Mouse (Mus musculus) lung, postnatal 25 days (tissue): ENCODE data around the gene Btg3.

Experiments
- DNase-seq: peaks from one replicate; pipeline ENCODE4 v3.0.0; 2022; ENCODE audit warnings: low spot score

The Btg3 gene

DNA sequence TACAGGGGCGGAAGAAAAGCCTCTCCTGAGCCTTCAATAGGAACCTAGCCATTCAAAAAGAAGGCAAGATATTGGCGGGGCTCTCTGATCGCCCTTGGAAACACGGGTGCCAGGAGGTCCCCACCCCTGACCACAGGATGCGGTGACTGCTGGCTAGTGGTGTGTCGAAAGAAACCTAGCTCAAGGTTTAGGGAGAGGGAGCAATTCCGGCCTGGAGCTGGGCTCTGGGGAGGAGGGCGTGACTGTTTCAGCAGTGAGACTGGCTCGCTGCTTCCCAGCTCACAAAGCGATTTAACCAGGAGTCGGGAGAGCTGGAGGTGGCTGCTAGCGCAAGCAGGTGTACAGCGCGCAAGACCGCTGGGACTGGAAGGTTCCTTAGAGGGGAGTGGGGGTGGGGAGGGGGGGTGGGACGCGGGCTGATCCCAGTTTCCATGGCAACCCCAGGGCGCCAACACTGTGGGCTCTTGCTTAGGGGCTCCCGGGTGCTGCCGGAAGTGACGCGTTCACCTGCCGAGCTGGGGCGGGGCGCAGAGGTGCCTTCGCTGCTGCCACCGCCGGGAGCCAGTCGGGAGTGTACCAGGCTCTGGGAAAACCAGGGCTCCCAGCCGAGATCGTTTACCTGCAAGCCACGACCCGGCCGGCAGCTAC lies 75.7 kb downstream of the Btg3 start, which contains the start of gene Cxadr:
Cxadr (plus strand) TSS at position 307 of the 648 bp plus-strand sequence.
- peak; percentile 83 for DNase-seq

DNA sequence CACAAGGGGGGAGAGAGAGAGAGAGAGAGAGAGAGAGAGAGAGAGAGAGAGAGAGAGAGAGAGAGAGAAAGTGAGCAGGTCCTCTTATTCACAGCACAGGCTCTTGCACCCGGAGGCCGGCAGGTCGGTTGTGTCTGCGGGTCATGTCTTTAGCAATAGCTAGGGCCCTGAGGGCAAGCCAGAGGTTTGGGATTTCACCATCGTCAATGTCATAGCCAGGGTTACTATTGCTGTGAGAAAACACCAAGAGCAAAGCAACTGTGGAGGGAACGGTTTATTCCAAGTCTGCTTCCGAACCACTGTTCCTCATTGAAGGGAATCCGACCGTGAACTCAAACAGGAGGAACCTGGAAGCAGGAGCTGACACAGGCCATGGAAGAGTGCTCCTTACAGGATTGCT lies 80.9 kb downstream of the Btg3 start:
- DNase-seq = no peak

DNA sequence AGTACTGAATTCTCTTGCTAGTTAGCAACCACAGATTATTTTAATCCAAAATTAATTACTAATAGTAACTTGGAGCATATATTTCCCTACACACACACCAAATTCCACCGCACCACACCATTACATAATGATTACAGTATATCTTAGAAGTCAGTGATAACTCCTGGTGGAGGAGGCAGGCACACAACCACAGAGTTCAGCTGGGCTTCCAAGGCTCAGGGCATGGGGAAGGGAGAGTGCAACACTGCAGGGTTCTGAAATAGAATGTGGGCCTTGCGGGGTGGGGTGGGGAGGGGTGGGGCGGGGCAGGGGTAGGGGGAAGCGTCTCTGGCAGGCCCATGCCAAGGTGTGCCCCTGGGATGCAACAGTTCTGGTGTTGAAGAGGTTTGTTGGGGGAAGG lies 81.4 kb downstream of the Btg3 start:
- DNase-seq = no peak

DNA sequence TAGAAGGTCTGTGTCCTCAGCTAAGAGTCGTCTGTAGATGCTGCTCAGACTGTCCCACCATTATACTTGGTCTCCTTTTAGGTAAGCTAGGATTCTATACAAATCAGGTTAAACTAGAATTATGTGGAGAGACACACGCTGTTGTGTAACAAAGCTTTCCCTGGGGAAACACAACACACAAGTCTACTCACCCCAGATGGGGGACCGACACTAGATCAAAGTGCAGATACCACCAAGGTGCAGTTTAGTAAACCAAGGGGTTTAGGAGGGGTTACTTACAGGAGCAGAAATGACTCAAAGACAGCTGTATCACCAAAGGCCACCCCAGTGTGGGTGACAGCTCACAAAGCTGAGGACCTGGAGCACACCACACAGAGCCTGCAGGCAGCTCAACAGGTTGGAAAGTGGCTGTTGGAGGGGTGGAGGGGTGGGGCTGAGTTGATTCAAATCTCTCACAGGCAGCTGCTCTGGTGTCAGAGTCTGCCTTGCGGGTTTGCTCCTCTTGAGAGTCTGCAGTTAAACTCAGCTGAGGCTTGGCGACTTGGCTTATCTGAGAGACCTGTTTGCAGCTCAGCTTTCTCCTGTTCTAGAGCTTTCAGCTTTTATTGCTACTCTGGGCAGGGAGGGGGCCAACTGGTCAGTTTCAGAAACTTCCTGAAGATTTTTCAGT lies 82.3 kb downstream of the Btg3 start:
- no peak for DNase-seq

DNA sequence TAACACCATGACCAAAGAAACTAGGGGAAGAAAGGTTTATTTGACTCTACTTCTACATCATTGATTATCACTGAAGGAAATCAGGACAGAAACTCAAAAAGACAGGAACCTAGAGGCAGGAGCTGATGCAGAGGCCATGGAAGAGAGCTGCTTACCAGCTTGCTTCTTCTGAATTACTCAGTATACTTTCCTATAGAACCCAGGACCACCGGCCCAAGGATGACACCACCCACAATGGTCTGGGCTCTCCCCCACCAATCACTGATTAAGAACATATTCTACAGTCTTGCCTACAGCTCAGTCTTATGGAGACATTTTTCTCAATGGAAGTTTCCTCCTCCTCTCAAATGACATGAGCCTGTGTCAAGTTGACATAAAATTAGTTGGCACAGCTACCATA lies 82.9 kb downstream of the Btg3 start:
- no peak for DNase-seq

DNA sequence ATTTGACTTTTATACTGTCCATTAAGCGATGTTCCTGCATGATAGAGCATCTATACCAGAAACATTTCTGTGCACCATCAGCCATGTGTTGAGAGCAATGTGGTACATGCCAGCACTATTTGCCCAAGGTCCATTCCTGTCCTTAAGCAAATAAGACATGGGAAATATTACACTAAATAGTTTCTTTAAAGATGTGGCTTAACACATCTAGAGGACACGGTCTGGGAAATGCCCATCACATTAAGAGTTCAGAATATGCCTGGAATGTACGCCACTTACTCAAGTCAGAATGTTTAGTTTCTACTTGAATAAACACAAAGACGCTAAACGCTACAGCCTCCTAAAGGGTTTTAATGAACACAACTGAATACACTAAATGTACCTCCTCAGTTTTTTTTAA lies 93.8 kb downstream of the Btg3 start:
- no peak for DNase-seq
